Mouse (Mus musculus) liver, embryonic 13.5 days (tissue): ENCODE measurements around the gene Foxm1. TPM values are rescaled to one million over a fixed set of nuclear protein-coding genes. Genes with fewer than 3 reads are reported as not detected.

Experiments used
- polyA plus RNA-seq: library from polyadenylated mRNA; unstranded; fragments of >200 nt; fragmentation: Nextera tagmentation; extraction: Ambion mirVana; gene quantifications from 2 replicates; pipeline ENCODE4 v1.2.1, GENCODE M21; 2015

Foxm1 gene
- polyA plus RNA-seq, 1 experiment from 2014 or later, result 12.2 TPM

Other genes starting within 250 kb of the Foxm1 start
- 16.9 and 27.3 TPM in 2 replicates for gene Tspan9, start 219.4 kb upstream of the Foxm1 start, polyA plus RNA-seq
- 0.46 and 0.77 TPM in 2 replicates for gene Tead4, start 62.1 kb upstream of the Foxm1 start, polyA plus RNA-seq
- gene Tulp3, start 7.1 kb upstream of the Foxm1 start, polyA plus RNA-seq, result 2.5 TPM in 2 replicates
- gene Rhno1, start 56 bp upstream of the Foxm1 start, polyA plus RNA-seq, result 64.3 and 70.5 TPM in 2 replicates
- not detected in 2 replicates for gene Tex52, start 12.5 kb downstream of the Foxm1 start, polyA plus RNA-seq
- not detected in 2 replicates for gene Gm44596, start 12.5 kb downstream of the Foxm1 start, polyA plus RNA-seq
- gene Nrip2, start 36.3 kb downstream of the Foxm1 start, polyA plus RNA-seq, result 1.4 and 1.6 TPM in 2 replicates
- gene Itfg2, start 62.0 kb downstream of the Foxm1 start, polyA plus RNA-seq, result 13.4 and 16.1 TPM in 2 replicates
- 273 and 316 TPM in 2 replicates for gene Fkbp4, start 75.7 kb downstream of the Foxm1 start, polyA plus RNA-seq
- gene Pzp, start 163.8 kb downstream of the Foxm1 start, polyA plus RNA-seq, result 64.5 and 76.6 TPM in 2 replicates
- gene A2ml1, start 218.6 kb downstream of the Foxm1 start, polyA plus RNA-seq, result 4.4 and 4.6 TPM in 2 replicates